Mouse (Mus musculus): ENCODE data around the gene Efcc1. TPM values are rescaled to one million over a fixed set of nuclear protein-coding genes. Genes with fewer than 3 reads are reported as not detected.

The Efcc1 gene
- polyA plus RNA-seq, 1 experiment from 2014 or later, result 3.8 TPM

GRCm38 (mm10) chr6:87804886-87805285, 74.2 kb downstream of the Efcc1 start:
- Histone ChIP-seq H3K4me1 (ENCODE audit: insufficient read depth) (no peaks in the 10 kb centered on the region; the same call in 1 of the 2 replicates), H3K9me3 (ENCODE audit: low read depth, low read length) (no peaks in the 10 kb centered on the region), H3K9ac (no peak overlapping the region), H3K4me3 (ENCODE audit: low read depth, low read length) (no peak overlapping the region), H3K27ac (ENCODE audit: low read depth) (no peak overlapping the region), H3K27me3 (ENCODE audit: insufficient read depth, low read length) (no peaks in the 10 kb centered on the region), H3K4me2 (no peak overlapping the region), H3K36me3 (ENCODE audit: insufficient read depth) (0 out of 2 replicates have a peak, but pooled peaks cover 11% of the 10 kb centered on the region)
- DNase-seq (no peak), ATAC-seq (ENCODE audit: insufficient read depth) (no peak)
- no peak for TF ChIP-seq CTCF (IDR thresholded peaks at IDR 0.05; ENCODE audit: low read depth)
- 76% methylated on average over 7 of the region's 7 CpGs for WGBS

- no peak overlapping the region for H3K4me2 ChIP-seq
- H3K36me3 ChIP-seq (ENCODE audit: insufficient read depth), result 0 out of 2 replicates have a peak, but pooled peaks cover 11% of the 10 kb centered on the region
- H3K9me3 ChIP-seq (ENCODE audit: low read depth, low read length), result no peaks in the 10 kb centered on the region
- no peak overlapping the region for H3K4me3 ChIP-seq (ENCODE audit: low read depth, low read length)
- no peak for TF ChIP-seq CTCF (IDR thresholded peaks at IDR 0.05; ENCODE audit: low read depth)
- H3K27ac ChIP-seq (ENCODE audit: low read depth), result no peak overlapping the region
- ATAC-seq (ENCODE audit: insufficient read depth) (no peak), DNase-seq (no peak)
- WGBS, result 82% methylated on average over 7 of the region's 7 CpGs
- H3K4me1 ChIP-seq (ENCODE audit: insufficient read depth), result no peaks in the 10 kb centered on the region; the same call in 1 of the 2 replicates
- no peaks in the 10 kb centered on the region for H3K27me3 ChIP-seq (ENCODE audit: insufficient read depth, low read length)
- no peak overlapping the region for H3K9ac ChIP-seq
These were observed 74.8 kb downstream of the Efcc1 start for GRCm38 (mm10) chr6:87805448-87805847.

Other genes starting within 250 kb of the Efcc1 start
- gene Arhgap25, start 197.6 kb upstream of the Efcc1 start, polyA plus RNA-seq (2014; fragmentation: Nextera tagmentation; extraction: Ambion mirVana), result 8.2 and 8.7 TPM in 2 replicates
- gene Prokr1, start 140.1 kb upstream of the Efcc1 start, polyA plus RNA-seq (2014; fragmentation: Nextera tagmentation; extraction: Ambion mirVana), result 2.5 and 3.2 TPM in 2 replicates
- 14.6 and 15.4 TPM in 2 replicates for gene Aplf, start 58.7 kb upstream of the Efcc1 start, polyA plus RNA-seq (2014; fragmentation: Nextera tagmentation; extraction: Ambion mirVana)
- gene Gp9, start 47.2 kb downstream of the Efcc1 start, polyA plus RNA-seq (2014; fragmentation: Nextera tagmentation; extraction: Ambion mirVana), result 4.0 and 4.3 TPM in 2 replicates
- 12.2 and 12.5 TPM in 2 replicates for gene Rab43, start 81.3 kb downstream of the Efcc1 start, polyA plus RNA-seq (2014; fragmentation: Nextera tagmentation; extraction: Ambion mirVana)
- gene Gm45140, start 104.9 kb downstream of the Efcc1 start, polyA plus RNA-seq (2014; fragmentation: Nextera tagmentation; extraction: Ambion mirVana), result 3.3 and 5.0 TPM in 2 replicates
- 50.8 and 52.9 TPM in 2 replicates for gene Isy1, start 107.9 kb downstream of the Efcc1 start, polyA plus RNA-seq (2014; fragmentation: Nextera tagmentation; extraction: Ambion mirVana)
- gene Cnbp, start 120.2 kb downstream of the Efcc1 start, polyA plus RNA-seq (2014; fragmentation: Nextera tagmentation; extraction: Ambion mirVana), result 1,237 and 1,257 TPM in 2 replicates
- 177 TPM in 2 replicates for gene Copg1, start 156.9 kb downstream of the Efcc1 start, polyA plus RNA-seq (2014; fragmentation: Nextera tagmentation; extraction: Ambion mirVana)
- gene Hmces, start 183.1 kb downstream of the Efcc1 start, polyA plus RNA-seq (2014; fragmentation: Nextera tagmentation; extraction: Ambion mirVana), result 55.3 and 59.2 TPM in 2 replicates